Mouse (Mus musculus) forebrain, embryonic 13.5 days (tissue): ENCODE measurements around the gene Cacna1g. TPM values are rescaled to one million over a fixed set of nuclear protein-coding genes. Genes with fewer than 3 reads are reported as not detected.

Experiments
- ATAC-seq: fragments of 200-750 bp; cut with Nextera tagmentation; 2 replicates; pipeline ENCODE4 v1.8.0; 2017
- H3K27ac ChIP-seq: fragments of 300-500 bp; sonication (generic); 2 replicates; pipeline ENCODE4 v1.5.1; 2015; ENCODE audit warnings: inconsistent platforms, mild to moderate bottlenecking, moderate library complexity
- H3K27me3 ChIP-seq: fragments of 300-500 bp; sonication (generic); 2 replicates; pipeline ENCODE4 v1.6.1; 2015; ENCODE audit warnings: mild to moderate bottlenecking, inconsistent platforms
- H3K36me3 ChIP-seq: fragments of 300-500 bp; sonication (generic); 2 replicates; pipeline ENCODE4 v1.6.1; 2015; ENCODE audit warnings: mild to moderate bottlenecking, inconsistent platforms; ENCODE audit not compliant: poor library complexity, severe bottlenecking
- H3K4me1 ChIP-seq: fragments of 300-500 bp; sonication (generic); 2 replicates; pipeline ENCODE4 v1.6.1; 2015; ENCODE audit warnings: inconsistent platforms
- H3K4me2 ChIP-seq: fragments of 300-500 bp; sonication (generic); 2 replicates; pipeline ENCODE4 v1.6.1; 2015; ENCODE audit warnings: inconsistent platforms, mild to moderate bottlenecking, moderate library complexity
- H3K4me3 ChIP-seq: fragments of 300-500 bp; sonication (generic); 2 replicates; pipeline ENCODE4 v1.5.1; 2015; ENCODE audit warnings: mild to moderate bottlenecking, inconsistent platforms
- H3K9ac ChIP-seq: fragments of 300-500 bp; sonication (generic); 2 replicates; pipeline ENCODE4 v1.6.1; 2015; ENCODE audit warnings: mild to moderate bottlenecking, inconsistent platforms
- H3K9me3 ChIP-seq: fragments of 300-500 bp; sonication (generic); replicated peaks from 2 replicates; pipeline ENCODE4 v1.6.1; 2016; ENCODE audit warnings: inconsistent platforms
- WGBS: fragments of 180-500 bp; shearing (Covaris S2); methylation state at CpG from one replicate; pipeline ENCODE4 v1.1.7; 2015; 5-methylcytosine and 5-hydroxymethylcytosine counted together
- polyA plus RNA-seq: library from polyadenylated mRNA; unstranded; fragments of >200 nt; fragmentation: Nextera tagmentation; extraction: Ambion mirVana; gene quantifications from 2 replicates; pipeline ENCODE4 v1.2.1, GENCODE M21; 2015

Gene Cacna1g
- polyA plus RNA-seq, 1 experiment from 2014 or later = 5.4 TPM

DNA sequence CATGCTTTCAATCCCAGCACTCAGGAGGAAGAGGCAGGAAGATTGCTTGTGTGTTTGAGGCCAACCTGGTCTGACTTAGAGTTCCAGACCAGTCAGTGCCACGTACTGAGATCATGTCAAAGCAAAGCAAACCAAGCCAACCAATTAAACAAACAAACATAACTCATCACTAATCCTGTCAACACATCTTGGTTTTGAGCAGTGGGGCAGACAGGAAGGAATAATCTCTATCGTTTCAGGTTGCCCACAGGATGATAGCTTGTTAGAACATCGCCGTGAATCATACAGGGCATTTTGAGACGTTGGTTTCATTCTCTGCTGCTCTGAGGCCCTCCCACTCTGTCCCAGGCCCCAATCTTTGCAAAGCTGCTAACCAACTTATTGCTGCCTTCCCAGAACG, 104.0 kb downstream of the Cacna1g start:
- H3K9ac ChIP-seq = no peak overlapping the region
- no peak for ATAC-seq
- H3K27ac ChIP-seq = no peak overlapping the region
- H3K4me2 ChIP-seq = no peak overlapping the region
- no peak overlapping the region for H3K4me3 ChIP-seq
- H3K36me3 ChIP-seq = no peaks in the 10 kb centered on the region
- H3K4me1 ChIP-seq = no peaks in the 10 kb centered on the region
- H3K27me3 ChIP-seq = no peaks in the 10 kb centered on the region
- peaks cover 3% of the 10 kb centered on the region; the same call in 1 of the 2 replicates for H3K9me3 ChIP-seq
- 84% methylated on average over 6 of the region's 6 CpGs for WGBS

DNA sequence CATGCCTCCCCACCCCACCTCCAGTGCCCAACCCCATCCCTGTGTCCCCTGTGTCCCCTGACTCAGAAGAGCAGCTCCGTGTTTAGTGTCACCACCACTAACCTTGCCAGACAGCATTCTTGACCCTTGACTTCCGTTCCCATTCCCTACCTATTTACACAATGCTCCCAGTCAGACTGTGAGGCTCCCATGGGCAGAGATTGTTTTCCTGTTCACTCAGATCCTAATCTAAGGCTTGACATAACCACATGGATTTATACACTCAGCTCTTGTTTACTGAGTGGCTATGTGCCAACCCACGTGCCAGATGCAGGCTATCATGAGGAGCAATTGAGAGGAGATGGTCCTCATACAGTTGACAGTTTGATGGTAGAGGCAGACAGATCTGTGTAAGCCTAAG, 108.7 kb downstream of the Cacna1g start:
- H3K27ac ChIP-seq = no peak overlapping the region
- no peak for ATAC-seq
- H3K9me3 ChIP-seq = peaks cover 3% of the 10 kb centered on the region; the same call in 1 of the 2 replicates
- 80% methylated on average over 3 of the region's 3 CpGs for WGBS
- H3K4me3 ChIP-seq = no peak overlapping the region
- no peak overlapping the region for H3K4me2 ChIP-seq
- H3K9ac ChIP-seq = no peak overlapping the region
- no peaks in the 10 kb centered on the region for H3K4me1 ChIP-seq
- H3K36me3 ChIP-seq = no peaks in the 10 kb centered on the region
- no peaks in the 10 kb centered on the region for H3K27me3 ChIP-seq

DNA sequence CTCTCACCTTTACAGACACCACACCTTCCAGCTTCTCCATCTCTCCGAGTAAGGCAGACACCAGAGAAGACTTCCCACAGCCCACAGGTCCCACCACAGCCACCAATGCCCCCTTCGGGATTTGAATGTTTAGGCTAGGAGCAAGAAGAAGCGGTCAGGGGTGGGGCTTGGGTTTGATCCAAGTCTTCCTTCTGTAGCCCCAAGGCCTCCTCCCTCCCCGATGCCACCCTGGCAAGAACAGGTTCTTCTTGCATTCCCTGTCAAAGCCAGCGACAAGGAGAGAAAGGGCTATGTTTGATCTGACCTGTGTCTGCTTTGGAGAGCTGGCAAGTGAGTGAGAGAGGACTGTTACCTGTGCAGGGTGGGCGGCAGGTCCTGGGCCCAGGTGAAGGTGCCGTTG, 110.3 kb downstream of the Cacna1g start:
- no peaks in the 10 kb centered on the region for H3K36me3 ChIP-seq
- no peaks in the 10 kb centered on the region for H3K4me1 ChIP-seq
- H3K27me3 ChIP-seq = no peaks in the 10 kb centered on the region
- no peak overlapping the region for H3K4me2 ChIP-seq
- WGBS = 82% methylated on average over 7 of the region's 7 CpGs
- H3K9me3 ChIP-seq = peaks cover 3% of the 10 kb centered on the region; the same call in 1 of the 2 replicates
- no peak for ATAC-seq
- H3K27ac ChIP-seq = no peak overlapping the region
- H3K4me3 ChIP-seq = no peak overlapping the region
- no peak overlapping the region for H3K9ac ChIP-seq

DNA sequence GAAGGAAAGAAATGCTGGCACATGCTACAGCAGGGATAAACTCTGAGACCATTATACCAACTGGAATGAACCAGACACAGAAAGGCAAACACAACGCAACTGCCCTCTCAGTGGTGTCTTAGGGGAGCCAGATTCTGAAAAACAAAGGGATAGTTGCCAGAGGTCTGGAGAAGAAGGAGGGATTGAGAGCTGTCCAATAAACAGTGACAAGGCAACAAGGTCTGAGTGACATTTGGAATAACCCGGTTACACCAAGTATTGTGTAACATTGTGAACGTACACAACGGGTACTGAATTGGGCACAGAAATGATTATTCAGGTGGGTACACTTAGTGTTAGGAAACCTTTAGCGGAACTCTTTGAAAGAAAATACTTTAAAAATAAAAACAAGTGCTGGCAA, 111.9 kb downstream of the Cacna1g start:
- no peaks in the 10 kb centered on the region for H3K27me3 ChIP-seq
- H3K36me3 ChIP-seq = no peaks in the 10 kb centered on the region
- no peak overlapping the region for H3K27ac ChIP-seq
- H3K4me2 ChIP-seq = no peak overlapping the region
- no peaks in the 10 kb centered on the region for H3K4me1 ChIP-seq
- no peak overlapping the region for H3K9ac ChIP-seq
- peaks cover 3% of the 10 kb centered on the region; the same call in 1 of the 2 replicates for H3K9me3 ChIP-seq
- WGBS = 92% methylated on average over 5 of the region's 5 CpGs
- no peak overlapping the region for H3K4me3 ChIP-seq
- ATAC-seq = no peak

DNA sequence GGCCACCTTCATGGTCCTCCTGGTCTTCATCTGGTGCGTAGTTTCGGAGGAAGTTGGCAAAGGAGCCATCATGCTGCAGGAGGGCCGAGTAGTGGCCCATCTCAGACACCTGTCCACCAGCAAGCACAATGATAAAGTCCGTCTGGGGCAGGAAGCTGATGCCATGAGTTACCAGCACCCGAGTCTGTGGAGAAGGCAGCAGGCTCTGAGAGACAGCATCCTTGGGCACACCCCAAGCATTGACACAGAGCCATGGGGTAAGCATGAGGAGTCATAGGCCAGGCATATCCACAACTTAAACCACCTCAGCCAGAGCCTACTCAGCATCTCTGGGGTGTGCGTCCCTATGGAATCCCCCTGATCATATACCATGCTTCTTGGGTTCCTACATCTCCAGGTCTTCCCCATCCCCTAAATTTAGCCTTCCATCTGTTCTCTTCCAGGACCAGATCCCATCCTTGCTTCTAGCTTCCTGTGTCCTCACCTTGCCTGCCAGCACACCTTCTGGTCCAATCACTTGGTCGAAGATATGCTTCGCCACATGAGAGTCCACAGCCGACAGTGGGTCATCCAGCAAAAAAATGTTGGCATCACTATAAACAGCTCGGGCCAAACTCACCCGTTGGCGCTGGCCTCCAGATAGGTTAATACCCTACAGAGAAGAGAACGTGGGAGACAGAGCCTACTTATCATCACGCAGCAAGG, 112.7 kb downstream of the Cacna1g start:
- ATAC-seq = no peak
- Histone ChIP-seq H3K36me3 (no peaks in the 10 kb centered on the region), H3K27me3 (no peaks in the 10 kb centered on the region), H3K4me3 (no peak overlapping the region), H3K4me2 (no peak overlapping the region), H3K9ac (no peak overlapping the region), H3K9me3 (peaks cover 3% of the 10 kb centered on the region; the same call in 1 of the 2 replicates), H3K27ac (no peak overlapping the region), H3K4me1 (no peaks in the 10 kb centered on the region)
- 95% methylated on average over 14 of the region's 14 CpGs for WGBS

DNA sequence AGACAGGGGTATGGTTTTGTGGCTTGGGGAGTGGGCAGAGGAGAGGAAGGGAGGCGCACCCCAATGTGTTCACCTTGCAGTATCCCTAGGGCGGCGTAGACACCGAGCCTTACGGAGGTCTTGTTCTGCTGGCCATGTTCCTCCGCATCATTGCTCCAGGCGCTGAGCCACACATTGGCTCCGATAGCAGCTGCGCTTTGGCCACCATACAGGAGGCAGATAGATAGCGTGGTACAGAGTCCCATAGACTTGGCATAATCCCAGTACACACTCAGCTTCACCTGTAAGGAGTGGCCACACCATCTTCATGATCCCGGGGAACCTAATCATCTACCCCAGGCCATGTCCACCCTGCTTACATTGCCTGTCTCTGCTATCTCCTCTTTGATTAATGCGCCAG, 114.8 kb downstream of the Cacna1g start:
- 98% methylated on average over 12 of the region's 12 CpGs for WGBS
- Histone ChIP-seq H3K9me3 (no peaks in the 10 kb centered on the region), H3K4me1 (no peaks in the 10 kb centered on the region), H3K4me3 (no peak overlapping the region), H3K36me3 (no peaks in the 10 kb centered on the region), H3K4me2 (no peak overlapping the region), H3K27ac (no peak overlapping the region), H3K9ac (no peak overlapping the region), H3K27me3 (no peaks in the 10 kb centered on the region)
- ATAC-seq = no peak

Other genes with a start within 250 kb of the Cacna1g start
- 3.7 and 4.6 TPM in 2 replicates for gene Wfikkn2, start 228.2 kb downstream of the Cacna1g start, polyA plus RNA-seq
- gene Gm21885, start 192.3 kb downstream of the Cacna1g start, polyA plus RNA-seq = 0.68 TPM in 1 of 2 replicates, not detected in the other
- 164 and 173 TPM in 2 replicates for gene Luc7l3, start 152.2 kb downstream of the Cacna1g start, polyA plus RNA-seq
- 10.5 and 10.6 TPM in 2 replicates for gene Ankrd40, start 146.2 kb downstream of the Cacna1g start, polyA plus RNA-seq
- 0.31 and 0.54 TPM in 2 replicates for gene Abcc3, start 81.2 kb downstream of the Cacna1g start, polyA plus RNA-seq
- 0.18 TPM in 1 of 2 replicates, not detected in the other for gene Spata20, start 12.0 kb upstream of the Cacna1g start, polyA plus RNA-seq
- gene Epn3, start 25.8 kb upstream of the Cacna1g start, polyA plus RNA-seq = 0.15 and 0.34 TPM in 2 replicates
- 2.2 and 2.5 TPM in 2 replicates for gene Mycbpap, start 47.5 kb upstream of the Cacna1g start, polyA plus RNA-seq
- gene Rsad1, start 75.1 kb upstream of the Cacna1g start, polyA plus RNA-seq = 3.1 and 3.7 TPM in 2 replicates
- 0.14 and 0.19 TPM in 2 replicates for gene Chad, start 90.8 kb upstream of the Cacna1g start, polyA plus RNA-seq
- 1.4 and 1.8 TPM in 2 replicates for gene Acsf2, start 127.7 kb upstream of the Cacna1g start, polyA plus RNA-seq
- 165 and 182 TPM in 2 replicates for gene Lrrc59, start 155.6 kb upstream of the Cacna1g start, polyA plus RNA-seq
- 144 and 153 TPM in 2 replicates for gene Mrpl27, start 179.6 kb upstream of the Cacna1g start, polyA plus RNA-seq
- gene Eme1, start 179.8 kb upstream of the Cacna1g start, polyA plus RNA-seq = 26.6 and 31.7 TPM in 2 replicates
- 8.2 and 8.7 TPM in 2 replicates for gene Xylt2, start 203.3 kb upstream of the Cacna1g start, polyA plus RNA-seq
- gene Gm11541, start 230.3 kb upstream of the Cacna1g start, polyA plus RNA-seq = not detected in 2 replicates